Mouse (Mus musculus) olfactory bulb, adult 2 months (tissue): ENCODE measurements around the gene Akap13.

Experiments used
- CTCF ChIP-seq: fragments of 200-500 bp; IDR thresholded peaks from 2 replicates; pipeline ENCODE4 v1.5.1; 2012; ENCODE audit warnings: low read depth, mild to moderate bottlenecking, low read length, moderate library complexity; ENCODE audit not compliant: insufficient read depth
- POLR2A ChIP-seq: fragments of 200-500 bp; IDR thresholded peaks from 2 replicates; pipeline ENCODE4 v1.6.1; 2012; ENCODE audit warnings: mild to moderate bottlenecking, low read depth, low read length, moderate library complexity; ENCODE audit not compliant: insufficient read depth

GRCm38 (mm10) chr7:75752442-75753191 is 297.3 kb downstream of the Akap13 start:
- TF ChIP-seq POLR2A (no peak), CTCF (no peak)
